In genomic region chr2:62210109-62210508, GRCm38 (mm10) we compare ENCODE assay signal across 15 mouse cellular contexts.
"Had no signal": no experiment of that assay in that cellular context is flagged by ENCODE, and none has a peak within 500 bp of the region (broad histone marks: within the 10 kb centered on the region; RNA-seq: fewer than 3 reads in every experiment).

No protein-coding gene starts in this region.

- H3K9ac ChIP-seq: neural tube, embryonic 15.5 days; stomach, embryonic 15.5 days had no signal

- H3K27ac ChIP-seq: neural tube, embryonic 15.5 days; stomach, embryonic 15.5 days; stomach, postnatal 0 days had no signal

- DNase-seq: retina, postnatal 1 day; right cerebral cortex, adult 18-20 months; right cerebral cortex, postnatal 14 days; right cerebral cortex, postnatal 25 days; right cerebral cortex, postnatal 4 days; spleen, adult 18-20 months; thymus, adult 18-20 months; thymus, adult 2 months; thymus, postnatal 14 days; thymus, postnatal 25 days; thymus, postnatal 36 days; thymus, postnatal 4 days had no signal

- H3K4me3 ChIP-seq: neural tube, embryonic 15.5 days; stomach, embryonic 15.5 days had no signal

- H3K4me1 ChIP-seq: neural tube, embryonic 15.5 days; stomach, embryonic 15.5 days had no signal

- H3K36me3 ChIP-seq: neural tube, embryonic 15.5 days; stomach, embryonic 15.5 days had no signal

- H3K4me2 ChIP-seq: neural tube, embryonic 15.5 days; stomach, embryonic 15.5 days had no signal

- H3K27me3 ChIP-seq: neural tube, embryonic 15.5 days; stomach, embryonic 15.5 days had no signal

- H3K9me3 ChIP-seq: neural tube, embryonic 15.5 days; stomach, embryonic 15.5 days had no signal
